Mouse (Mus musculus) forebrain, embryonic 16.5 days (tissue): ENCODE measurements around the gene Spg20. TPM values are rescaled to one million over a fixed set of nuclear protein-coding genes. Genes with fewer than 3 reads are reported as not detected.
A peak's percentile ranks its signal among the peaks of the same experiment; 100 is the strongest.

ENCODE experiments used
- ATAC-seq: fragments of 200-750 bp; cut with Nextera tagmentation; 2 replicates; pipeline ENCODE4 v1.8.0; 2017; ENCODE audit warnings: mild to moderate bottlenecking, moderate library complexity
- H3K27ac ChIP-seq: fragments of 300-500 bp; sonication (generic); 2 replicates; pipeline ENCODE4 v1.5.1; 2014; ENCODE audit warnings: low read length, control low read depth
- H3K27me3 ChIP-seq: fragments of 300-500 bp; sonication (generic); replicated peaks from 2 replicates; pipeline ENCODE4 v1.6.1; 2014; ENCODE audit warnings: low read length; ENCODE audit not compliant: control insufficient read depth, insufficient read depth
- H3K36me3 ChIP-seq: fragments of 300-500 bp; sonication (generic); 2 replicates; pipeline ENCODE4 v1.6.1; 2014; ENCODE audit not compliant: control insufficient read depth, insufficient read depth
- H3K4me1 ChIP-seq: fragments of 300-500 bp; sonication (generic); replicated peaks from 2 replicates; pipeline ENCODE4 v1.6.1; 2014; ENCODE audit warnings: low read length; ENCODE audit not compliant: control insufficient read depth, insufficient read depth
- H3K4me2 ChIP-seq: fragments of 300-500 bp; sonication (generic); 2 replicates; pipeline ENCODE4 v1.6.1; 2014; ENCODE audit warnings: mild to moderate bottlenecking, low read length, control low read depth
- H3K4me3 ChIP-seq: fragments of 300-500 bp; sonication (generic); replicated peaks from 2 replicates; pipeline ENCODE4 v1.5.1; 2014; ENCODE audit warnings: mild to moderate bottlenecking, low read length, control low read depth
- H3K9ac ChIP-seq: fragments of 300-500 bp; sonication (generic); replicated peaks from 2 replicates; pipeline ENCODE4 v1.6.1; 2014; ENCODE audit warnings: low read depth, low read length, control low read depth
- H3K9me3 ChIP-seq: fragments of 300-500 bp; sonication (generic); 2 replicates; pipeline ENCODE4 v1.6.1; 2016; ENCODE audit warnings: low read length; ENCODE audit not compliant: control insufficient read depth
- WGBS: fragments of 180-500 bp; shearing (Covaris S2); extraction: QIAGEN DNeasy Blood & Tissue Kit; methylation state at CpG from one replicate; pipeline ENCODE4 v1.1.7; 2014; 5-methylcytosine and 5-hydroxymethylcytosine counted together
- polyA plus RNA-seq: library from polyadenylated mRNA; unstranded; fragments of >200 nt; fragmentation: Nextera tagmentation; extraction: Ambion mirVana; gene quantifications from 2 replicates; pipeline ENCODE4 v1.2.1, GENCODE M21; 2015

The Spg20 gene
- polyA plus RNA-seq, 1 experiment from 2014 or later: 19.5 TPM

GRCm38 (mm10) chr3:55131576-55132233 lies 19.8 kb downstream of the Spg20 start:
- Histone ChIP-seq H3K27ac (no peak overlapping the region), H3K9me3 (no peaks in the 10 kb centered on the region), H3K9ac (no peak overlapping the region), H3K27me3 (no peaks in the 10 kb centered on the region), H3K36me3 (peaks cover 33% of the 10 kb centered on the region), H3K4me2 (no peak overlapping the region), H3K4me3 (no peak overlapping the region), H3K4me1 (no peaks in the 10 kb centered on the region)
- WGBS: 88% methylated on average over 6 of the region's 6 CpGs
- ATAC-seq: no peak

GRCm38 (mm10) chr3:55137039-55137438 lies 25.1 kb downstream of the Spg20 start, which contains the start of gene Ccdc169:
TSS of gene Ccdc169 (plus strand) at chr3:55137339.
- Histone ChIP-seq H3K27me3 (no peaks in the 10 kb centered on the region), H3K36me3 (peaks cover 13% of the 10 kb centered on the region), H3K9me3 (no peaks in the 10 kb centered on the region), H3K4me3 (no peak within 1 kb of the TSS), H3K4me2 (no peak within 1 kb of the TSS), H3K9ac (no peak within 1 kb of the TSS), H3K4me1 (no peaks in the 10 kb centered on the region), H3K27ac (no peak within 1 kb of the TSS)
- ATAC-seq: no peak

DNA sequence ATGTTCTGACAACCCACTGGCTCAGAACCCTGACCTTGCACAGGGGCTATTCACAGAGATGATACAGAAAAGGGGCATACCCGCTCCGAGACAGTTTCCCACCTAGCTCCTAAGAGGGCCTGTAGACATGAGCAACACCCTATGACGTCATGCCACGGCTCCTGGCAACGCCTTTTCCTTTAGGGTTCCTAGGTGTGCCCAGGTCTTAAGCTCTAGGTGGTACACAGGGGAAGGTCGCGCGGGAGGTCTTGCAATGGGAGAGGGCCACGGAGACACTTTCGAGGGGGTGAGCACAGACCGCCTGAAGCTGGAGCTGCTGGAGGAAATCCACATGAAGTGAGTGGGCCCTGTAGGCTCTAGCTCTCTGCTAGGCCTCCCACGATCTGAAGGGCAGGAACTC lies 27.9 kb downstream of the Spg20 start:
- Histone ChIP-seq H3K36me3 (peaks cover 10% of the 10 kb centered on the region), H3K9me3 (no peaks in the 10 kb centered on the region), H3K27ac (no peak overlapping the region), H3K4me1 (no peaks in the 10 kb centered on the region), H3K4me2 (no peak overlapping the region), H3K27me3 (no peaks in the 10 kb centered on the region), H3K4me3 (no peak overlapping the region), H3K9ac (no peak overlapping the region)
- 86% methylated on average over 12 of the region's 12 CpGs for WGBS
- no peak for ATAC-seq

DNA sequence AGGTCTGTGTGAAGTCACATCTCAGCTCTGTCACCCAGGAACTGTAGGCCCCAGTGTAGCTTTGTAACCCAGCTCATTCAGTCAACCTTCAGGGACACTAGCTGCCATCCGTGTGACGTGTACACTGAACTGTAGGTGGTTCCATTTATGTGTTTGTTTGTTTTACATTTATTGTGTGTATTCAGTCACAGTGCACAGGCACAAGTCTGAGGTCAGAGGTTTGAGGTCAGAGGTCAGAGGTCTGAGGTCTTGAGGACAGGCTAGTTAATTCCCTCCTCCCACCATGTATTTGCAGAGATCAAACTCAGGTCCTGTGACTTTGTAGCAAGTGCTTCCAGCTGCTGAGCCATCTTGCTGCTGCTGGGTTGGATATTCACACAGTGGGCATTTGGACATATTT lies 29.5 kb downstream of the Spg20 start:
- no peaks in the 10 kb centered on the region for H3K4me1 ChIP-seq
- no peak for ATAC-seq
- H3K9ac ChIP-seq: no peak overlapping the region
- 89% methylated on average over 2 of the region's 2 CpGs for WGBS
- H3K9me3 ChIP-seq: no peaks in the 10 kb centered on the region
- H3K4me2 ChIP-seq: no peak overlapping the region
- no peak overlapping the region for H3K4me3 ChIP-seq
- H3K27ac ChIP-seq: no peak overlapping the region
- H3K36me3 ChIP-seq: peaks cover 3% of the 10 kb centered on the region
- no peaks in the 10 kb centered on the region for H3K27me3 ChIP-seq

DNA sequence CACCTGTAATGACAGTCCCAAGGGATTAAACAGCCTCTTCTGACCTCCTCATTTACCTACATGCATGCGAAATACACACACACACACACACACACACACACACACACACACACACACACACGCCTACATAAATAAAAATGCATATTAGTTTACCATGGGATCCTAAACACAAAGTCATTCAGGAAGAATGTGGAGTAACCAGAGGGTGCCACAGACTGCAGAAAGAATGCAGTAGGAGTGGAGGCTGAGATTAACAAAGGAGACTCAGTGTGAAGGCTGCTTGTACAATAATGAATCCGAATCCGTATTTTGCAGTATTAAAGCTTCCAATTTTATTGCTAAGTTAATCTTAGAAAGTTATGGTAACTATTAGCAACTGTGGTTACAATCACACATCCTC lies 33.0 kb downstream of the Spg20 start:
- WGBS: 59% methylated on average over 4 of the region's 4 CpGs
- no peaks in the 10 kb centered on the region for H3K27me3 ChIP-seq

DNA sequence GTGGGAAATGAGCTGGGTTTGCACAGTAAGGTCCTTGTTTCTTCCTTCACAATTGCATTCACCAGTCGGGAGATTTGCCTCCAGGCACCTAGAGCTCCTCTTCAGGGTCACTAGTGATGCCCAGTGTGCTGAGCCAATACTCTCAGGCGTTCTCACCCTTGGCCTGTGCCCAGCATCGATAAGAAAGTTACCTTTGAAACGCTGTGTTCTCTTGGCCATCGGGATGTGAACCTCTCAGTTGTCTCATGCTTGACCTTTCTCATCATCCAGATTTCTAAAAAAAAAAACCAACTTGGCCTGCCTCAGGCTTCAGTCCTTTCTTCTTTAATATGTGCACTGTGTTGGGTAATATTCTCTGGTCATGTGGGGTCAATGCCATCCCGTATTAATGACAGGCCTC lies 34.5 kb downstream of the Spg20 start:
- Histone ChIP-seq H3K36me3 (no peaks in the 10 kb centered on the region), H3K9me3 (no peaks in the 10 kb centered on the region), H3K4me3 (no peak overlapping the region), H3K27me3 (no peaks in the 10 kb centered on the region), H3K4me2 (no peak overlapping the region), H3K4me1 (no peaks in the 10 kb centered on the region), H3K9ac (no peak overlapping the region), H3K27ac (no peak overlapping the region)
- WGBS: 74% methylated on average over 6 of the region's 6 CpGs
- ATAC-seq: no peak

More for the DNA sequence above, 33.0 kb downstream of the Spg20 start:
- no peak overlapping the region for H3K9ac ChIP-seq
- ATAC-seq: no peak
- H3K4me1 ChIP-seq: no peaks in the 10 kb centered on the region
- no peak overlapping the region for H3K4me3 ChIP-seq
- H3K4me2 ChIP-seq: no peak overlapping the region
- H3K36me3 ChIP-seq: no peaks in the 10 kb centered on the region
- no peaks in the 10 kb centered on the region for H3K9me3 ChIP-seq
- no peak overlapping the region for H3K27ac ChIP-seq

GRCm38 (mm10) chr3:55147156-55147555 lies 35.2 kb downstream of the Spg20 start:
- Histone ChIP-seq H3K9me3 (no peaks in the 10 kb centered on the region), H3K36me3 (no peaks in the 10 kb centered on the region), H3K4me2 (no peak overlapping the region), H3K27me3 (no peaks in the 10 kb centered on the region), H3K27ac (no peak overlapping the region), H3K4me3 (no peak overlapping the region), H3K9ac (no peak overlapping the region), H3K4me1 (no peaks in the 10 kb centered on the region)
- 92% methylated on average over 2 of the region's 2 CpGs for WGBS
- no peak for ATAC-seq

DNA sequence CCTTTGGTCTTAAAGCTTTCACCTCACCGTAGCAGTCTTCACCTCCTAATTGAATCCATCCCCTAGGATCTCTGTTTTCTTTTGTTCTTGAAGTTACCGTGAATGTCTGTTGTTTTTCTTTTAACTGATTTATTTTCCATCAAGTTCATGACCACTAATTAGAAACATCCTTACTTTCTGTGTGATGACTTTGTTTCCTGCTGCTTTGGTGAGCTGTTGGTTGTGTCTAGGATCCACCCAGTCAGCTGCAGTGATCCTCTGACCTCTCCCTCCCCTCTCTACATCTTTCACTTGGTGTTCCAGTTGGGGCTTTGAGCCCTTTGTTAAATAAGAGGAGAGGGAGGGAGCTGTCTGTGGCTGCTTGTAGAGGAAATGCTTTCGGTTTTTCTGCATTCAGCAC lies 36.2 kb downstream of the Spg20 start:
- H3K4me3 ChIP-seq: no peak overlapping the region
- ATAC-seq: no peak
- no peak overlapping the region for H3K4me2 ChIP-seq
- H3K27me3 ChIP-seq: no peaks in the 10 kb centered on the region
- no peaks in the 10 kb centered on the region for H3K9me3 ChIP-seq
- WGBS: 23% methylated on average over 3 of the region's 3 CpGs
- H3K9ac ChIP-seq: no peak overlapping the region
- H3K36me3 ChIP-seq: no peaks in the 10 kb centered on the region
- no peak overlapping the region for H3K27ac ChIP-seq
- H3K4me1 ChIP-seq: no peaks in the 10 kb centered on the region

- Histone ChIP-seq H3K36me3 (no peaks in the 10 kb centered on the region), H3K27me3 (no peaks in the 10 kb centered on the region), H3K4me2 (no peak overlapping the region), H3K4me3 (no peak overlapping the region), H3K9ac (no peak overlapping the region), H3K9me3 (no peaks in the 10 kb centered on the region), H3K27ac (peak overlapping the region; percentile 28; the same call in 1 of the 2 replicates), H3K4me1 (no peaks in the 10 kb centered on the region)
- 0 out of 2 replicates have a peak, but pooled peaks have one; percentile 34 for ATAC-seq
- 44% methylated on average over 7 of the region's 7 CpGs for WGBS
Measured at GRCm38 (mm10) chr3:55151656-55152433, 39.9 kb downstream of the Spg20 start.
